Mouse (Mus musculus) adrenal gland, adult (tissue): Measurements from ENCODE around the gene Perm1.
A peak's percentile ranks its signal among the peaks of the same experiment; 100 is the strongest.

ENCODE experiments used
- DNase-seq, 2 experiments: peaks; one replicate each; pipeline ENCODE4 v3.0.0; 2022 to 2023; ENCODE audit warnings: low spot score in 1 of 2; ENCODE audit not compliant: inconsistent age in 2 of 2

Perm1 gene

GRCm38 (mm10) chr4:156215649-156216048 lies at the start of gene Perm1:
TSS of gene Perm1 (plus strand) at chr4:156215868.
- peak; percentile 90 to 97 for DNase-seq

GRCm38 (mm10) chr4:156166477-156166876 lies 49.2 kb upstream of the Perm1 start:
- peak in 1 of 2 experiments; percentile 12 for DNase-seq

GRCm38 (mm10) chr4:156168611-156169010 lies 47.1 kb upstream of the Perm1 start:
- DNase-seq: no peak

GRCm38 (mm10) chr4:156169129-156169528 lies 46.5 kb upstream of the Perm1 start:
- no peak for DNase-seq

- no peak for DNase-seq
Measured at GRCm38 (mm10) chr4:156171828-156172227, 43.8 kb upstream of the Perm1 start.

GRCm38 (mm10) chr4:156177630-156178029 lies 38.0 kb upstream of the Perm1 start:
- DNase-seq: no peak

- no peak for DNase-seq
Measured at GRCm38 (mm10) chr4:156183747-156184146, 31.9 kb upstream of the Perm1 start.

- no peak for DNase-seq
Measured at GRCm38 (mm10) chr4:156184291-156184954, 31.2 kb upstream of the Perm1 start.

- no peak for DNase-seq
Measured at GRCm38 (mm10) chr4:156185456-156185949, 30.2 kb upstream of the Perm1 start.

- DNase-seq: peak in 1 of 2 experiments; percentile 51
Measured at GRCm38 (mm10) chr4:156185950-156186850, 29.5 kb upstream of the Perm1 start.

- no peak for DNase-seq
Measured at GRCm38 (mm10) chr4:156188162-156188810, 27.4 kb upstream of the Perm1 start.

GRCm38 (mm10) chr4:156188811-156189323 lies 26.8 kb upstream of the Perm1 start:
- DNase-seq: no peak

- DNase-seq: no peak
Measured at GRCm38 (mm10) chr4:156192421-156193199, 23.1 kb upstream of the Perm1 start.

GRCm38 (mm10) chr4:156193200-156193590 lies 22.5 kb upstream of the Perm1 start:
- DNase-seq: no peak

- no peak for DNase-seq
Measured at GRCm38 (mm10) chr4:156193906-156194305, 21.8 kb upstream of the Perm1 start.

- no peak for DNase-seq
Measured at GRCm38 (mm10) chr4:156194346-156194745, 21.3 kb upstream of the Perm1 start.

GRCm38 (mm10) chr4:156195927-156196870 lies 19.5 kb upstream of the Perm1 start:
- peak; percentile 60 to 67 for DNase-seq

GRCm38 (mm10) chr4:156197131-156197828 lies 18.4 kb upstream of the Perm1 start, which contains the start of gene Agrn:
TSS of gene Agrn (minus strand) at chr4:156197488.
- DNase-seq: peak; percentile 83 to 88

- DNase-seq: peak; percentile 94 to 97
Measured at GRCm38 (mm10) chr4:156197829-156198205, 17.9 kb upstream of the Perm1 start.
